Mouse (Mus musculus): ENCODE measurements around the gene Abcc10. TPM values are rescaled to one million over a fixed set of nuclear protein-coding genes. Genes with fewer than 3 reads are reported as not detected.

The Abcc10 gene
- polyA plus RNA-seq, 1 experiment from 2014 or later: 9.6 TPM

DNA sequence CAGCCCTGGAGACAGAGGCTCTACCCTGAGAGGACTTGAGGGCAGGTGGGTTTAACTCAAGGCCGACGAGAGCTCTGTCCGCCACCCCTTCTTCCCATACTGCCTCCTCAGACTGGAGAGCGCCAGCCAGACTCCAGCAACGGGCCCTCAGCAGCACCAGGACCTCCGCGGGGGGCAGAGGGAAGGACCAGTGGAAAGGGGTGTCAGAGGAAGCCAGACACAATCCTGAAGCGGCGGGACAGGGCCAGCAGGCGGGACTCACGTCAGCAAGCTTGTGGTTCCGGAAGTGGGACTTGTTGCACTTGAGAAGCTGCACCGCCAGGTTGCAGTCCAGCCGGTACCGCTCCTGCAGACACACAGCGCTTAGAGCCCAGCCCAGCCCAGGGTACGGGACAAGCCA lies 68.5 kb downstream of the Abcc10 start:
- Histone ChIP-seq H3K27ac (replicated peaks; ENCODE audit: low read depth, low read length) (no peak overlapping the region), H3K27me3 (ENCODE audit: control insufficient read depth, insufficient read depth, low read length) (no peaks in the 10 kb centered on the region), H3K4me1 (ENCODE audit: control insufficient read depth, insufficient read depth, low read length) (peaks cover 8% of the 10 kb centered on the region), H3K4me2 (ENCODE audit: low read length) (no peak overlapping the region), H3K36me3 (ENCODE audit: control insufficient read depth, insufficient read depth, low read length) (peaks cover 70% of the 10 kb centered on the region), H3K9ac (replicated peaks; ENCODE audit: low read length) (no peak overlapping the region), H3K4me3 (replicated peaks; ENCODE audit: low read depth, low read length) (no peak overlapping the region), H3K9me3 (ENCODE audit: control insufficient read depth, low read length) (no peaks in the 10 kb centered on the region)
- no peak for ATAC-seq (ENCODE audit: low FRiP score, low TSS enrichment)
- no peak for DNase-seq
- 88% methylated on average over 17 of the region's 17 CpGs for WGBS

DNA sequence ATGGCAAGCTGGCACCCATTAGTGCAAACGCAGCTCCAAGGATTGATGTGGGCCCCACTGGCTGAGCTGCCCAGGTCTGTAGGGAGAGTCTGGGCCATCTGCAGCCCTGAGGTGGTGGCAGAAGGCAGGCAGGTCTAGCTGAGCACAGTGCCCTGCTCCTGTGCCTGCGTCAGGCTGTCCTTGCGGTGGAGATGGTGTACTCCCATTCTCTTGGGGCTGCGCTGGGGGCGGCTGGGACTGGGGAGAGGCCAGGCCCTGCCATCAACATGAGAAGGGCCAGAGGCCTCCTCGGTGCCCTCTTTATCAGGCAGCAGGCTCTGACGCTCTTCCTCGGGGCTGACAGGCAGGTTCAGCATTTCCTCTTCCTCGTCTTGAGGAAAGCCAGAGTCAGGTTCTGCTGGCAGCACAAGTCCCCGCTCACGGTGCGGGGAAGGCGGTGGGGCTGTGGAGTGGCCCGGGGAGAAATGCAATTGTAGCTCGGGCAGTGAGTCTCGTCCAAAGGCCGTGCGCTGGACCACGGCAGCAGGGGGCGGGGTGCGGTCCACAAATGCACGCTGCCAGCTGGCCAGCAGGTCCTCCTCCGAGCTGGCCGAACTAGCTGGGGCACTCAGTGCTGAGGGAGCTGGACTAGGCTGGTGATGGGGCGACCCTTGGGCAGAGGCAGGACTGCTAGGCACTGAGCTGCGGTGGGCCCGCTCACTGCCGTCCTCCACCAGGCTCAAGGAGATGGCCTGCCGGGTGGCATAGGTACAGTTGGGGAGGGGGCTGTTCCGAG lies 69.7 kb downstream of the Abcc10 start:
- Histone ChIP-seq H3K36me3 (ENCODE audit: control insufficient read depth, insufficient read depth, low read length) (peaks cover 60% of the 10 kb centered on the region), H3K27ac (replicated peaks; ENCODE audit: low read depth, low read length) (no peak overlapping the region), H3K9ac (replicated peaks; ENCODE audit: low read length) (no peak overlapping the region), H3K4me3 (replicated peaks; ENCODE audit: low read depth, low read length) (no peak overlapping the region), H3K4me2 (ENCODE audit: low read length) (no peak overlapping the region), H3K4me1 (ENCODE audit: control insufficient read depth, insufficient read depth, low read length) (peaks cover 14% of the 10 kb centered on the region), H3K27me3 (ENCODE audit: control insufficient read depth, insufficient read depth, low read length) (no peaks in the 10 kb centered on the region), H3K9me3 (ENCODE audit: control insufficient read depth, low read length) (no peaks in the 10 kb centered on the region)
- no peak for ATAC-seq (ENCODE audit: low FRiP score, low TSS enrichment)
- DNase-seq: no peak
- 75% methylated on average over 30 of the region's 30 CpGs for WGBS

DNA sequence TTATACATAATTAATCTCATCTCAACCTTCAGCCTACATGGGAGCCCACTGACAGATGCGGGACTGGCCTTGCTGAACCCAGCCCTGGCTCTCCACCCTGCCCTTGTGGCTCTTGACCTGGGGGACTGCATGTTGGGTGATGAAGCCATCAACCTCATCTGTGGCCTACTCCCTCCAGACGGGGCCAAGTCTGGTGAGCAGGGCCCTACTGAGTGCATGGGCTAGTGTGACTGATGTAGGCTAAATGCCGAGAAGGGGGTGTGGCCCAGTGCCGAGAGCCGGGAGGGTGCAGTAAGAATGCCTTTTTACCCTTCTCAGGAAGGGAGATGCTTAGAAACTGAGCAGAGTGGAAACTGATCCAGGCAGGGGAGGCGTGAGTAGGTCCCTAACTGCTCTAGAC lies 73.0 kb downstream of the Abcc10 start:
- ATAC-seq (ENCODE audit: low FRiP score, low TSS enrichment): no peak
- Histone ChIP-seq H3K36me3 (ENCODE audit: control insufficient read depth, insufficient read depth, low read length) (peaks cover 49% of the 10 kb centered on the region), H3K27ac (replicated peaks; ENCODE audit: low read depth, low read length) (no peak overlapping the region), H3K9ac (replicated peaks; ENCODE audit: low read length) (peak overlapping the region; percentile 76; the same call in 1 of the 2 replicates), H3K4me3 (replicated peaks; ENCODE audit: low read depth, low read length) (peak overlapping the region; percentile 75), H3K4me1 (ENCODE audit: control insufficient read depth, insufficient read depth, low read length) (peaks cover 18% of the 10 kb centered on the region), H3K4me2 (ENCODE audit: low read length) (peak overlapping the region; percentile 94), H3K27me3 (ENCODE audit: control insufficient read depth, insufficient read depth, low read length) (no peaks in the 10 kb centered on the region), H3K9me3 (ENCODE audit: control insufficient read depth, low read length) (no peaks in the 10 kb centered on the region)
- DNase-seq: no peak
- WGBS: 35% methylated on average over 6 of the region's 6 CpGs

DNA sequence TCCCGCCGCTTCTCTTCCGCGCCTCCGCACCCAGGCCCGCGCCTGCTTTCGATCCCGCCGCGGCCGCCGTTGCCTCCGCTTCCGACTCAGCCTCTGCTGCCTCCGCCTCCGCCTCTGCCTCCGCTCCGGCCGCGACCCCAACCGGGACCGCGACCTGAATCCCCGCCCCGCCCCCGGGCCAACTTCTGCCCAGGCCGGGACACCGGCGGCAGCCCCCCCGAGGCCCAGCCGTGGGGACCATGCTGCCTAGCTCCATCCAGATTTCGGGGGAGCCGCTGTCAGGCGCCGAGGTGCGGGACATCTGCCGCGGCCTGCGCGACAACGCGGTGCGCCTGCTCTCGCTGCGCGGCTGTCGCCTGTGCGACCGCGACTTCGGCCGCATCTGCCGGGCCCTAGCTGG lies 74.0 kb downstream of the Abcc10 start:
- peak overlapping the region; percentile 75 for H3K4me3 ChIP-seq (replicated peaks; ENCODE audit: low read depth, low read length)
- no peaks in the 10 kb centered on the region for H3K9me3 ChIP-seq (ENCODE audit: control insufficient read depth, low read length)
- peak overlapping the region; percentile 84 for H3K27ac ChIP-seq (replicated peaks; ENCODE audit: low read depth, low read length)
- no peaks in the 10 kb centered on the region for H3K27me3 ChIP-seq (ENCODE audit: control insufficient read depth, insufficient read depth, low read length)
- ATAC-seq (ENCODE audit: low FRiP score, low TSS enrichment) (peak; percentile 49), DNase-seq (peak; percentile 63)
- under 1% methylated on average over 53 of the region's 54 CpGs for WGBS
- peaks cover 19% of the 10 kb centered on the region for H3K4me1 ChIP-seq (ENCODE audit: control insufficient read depth, insufficient read depth, low read length)
- H3K4me2 ChIP-seq (ENCODE audit: low read length): peak overlapping the region; percentile 94
- H3K9ac ChIP-seq (replicated peaks; ENCODE audit: low read length): peak overlapping the region; percentile 76
- H3K36me3 ChIP-seq (ENCODE audit: control insufficient read depth, insufficient read depth, low read length): peaks cover 49% of the 10 kb centered on the region

DNA sequence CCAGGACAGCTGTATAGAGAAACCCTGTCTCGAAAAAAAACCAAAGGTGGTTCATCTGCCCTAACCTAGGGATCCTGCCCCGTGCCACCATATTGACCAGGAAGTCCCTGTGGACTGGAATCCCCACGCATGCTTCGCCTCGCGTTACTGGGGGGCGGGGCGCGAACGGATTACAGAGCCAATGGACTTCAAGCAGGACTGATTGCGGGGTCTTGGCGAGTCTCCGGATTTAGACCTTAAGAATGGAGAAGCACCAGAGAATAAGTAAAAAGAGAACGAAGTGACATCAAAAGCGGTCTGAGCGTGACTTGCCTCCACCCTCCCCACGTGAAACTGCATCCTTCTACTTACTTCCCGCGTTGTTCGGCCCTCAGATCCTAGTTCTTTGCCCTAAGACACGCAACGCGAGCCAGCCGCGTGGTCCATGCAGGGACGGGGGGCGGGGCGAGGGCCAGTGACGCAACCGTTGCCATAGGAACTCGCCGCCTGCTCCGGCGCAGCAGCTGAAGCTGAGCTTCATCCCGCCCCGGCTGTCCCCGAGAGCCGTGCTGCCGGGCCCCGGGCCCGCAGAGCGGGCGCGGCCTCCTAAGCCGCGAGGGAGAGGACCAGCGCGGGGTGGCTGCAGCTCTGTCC lies 74.6 kb downstream of the Abcc10 start, which contains the start of gene Lrrc73:
Lrrc73 (plus strand) TSS at position 80 of the 633 bp plus-strand sequence.
- peak; percentile 96 for DNase-seq
- Histone ChIP-seq H3K27ac (replicated peaks; ENCODE audit: low read depth, low read length) (peak within 1 kb of the TSS; percentile 84), H3K9ac (replicated peaks; ENCODE audit: low read length) (peak within 1 kb of the TSS; percentile 76), H3K27me3 (ENCODE audit: control insufficient read depth, insufficient read depth, low read length) (no peaks in the 10 kb centered on the region), H3K9me3 (ENCODE audit: control insufficient read depth, low read length) (no peaks in the 10 kb centered on the region), H3K4me1 (ENCODE audit: control insufficient read depth, insufficient read depth, low read length) (peaks cover 25% of the 10 kb centered on the region), H3K4me2 (ENCODE audit: low read length) (peak within 1 kb of the TSS; percentile 94), H3K4me3 (replicated peaks; ENCODE audit: low read depth, low read length) (peak within 1 kb of the TSS; percentile 75), H3K36me3 (ENCODE audit: control insufficient read depth, insufficient read depth, low read length) (peaks cover 46% of the 10 kb centered on the region)
- 2% methylated on average over 48 of the region's 48 CpGs for WGBS
- peak; percentile 90 for ATAC-seq (ENCODE audit: low FRiP score, low TSS enrichment)

Other genes with a start within 250 kb of the Abcc10 start
- gene Mrps18a, start 217.4 kb downstream of the Abcc10 start, polyA plus RNA-seq (2014; fragmentation: Nextera tagmentation; extraction: Ambion mirVana): 141 and 148 TPM in 2 replicates
- gene Rsph9, start 184.1 kb downstream of the Abcc10 start, polyA plus RNA-seq (2014; fragmentation: Nextera tagmentation; extraction: Ambion mirVana): 38.8 and 58.1 TPM in 2 replicates
- 22.4 and 22.8 TPM in 2 replicates for gene Mad2l1bp, start 174.8 kb downstream of the Abcc10 start, polyA plus RNA-seq (2014; fragmentation: Nextera tagmentation; extraction: Ambion mirVana)
- gene Gtpbp2, start 167.3 kb downstream of the Abcc10 start, polyA plus RNA-seq (2014; fragmentation: Nextera tagmentation; extraction: Ambion mirVana): 27.2 and 35.4 TPM in 2 replicates
- 5.9 and 6.3 TPM in 2 replicates for gene Polh, start 125.7 kb downstream of the Abcc10 start, polyA plus RNA-seq (2014; fragmentation: Nextera tagmentation; extraction: Ambion mirVana)
- 42.3 and 54.3 TPM in 2 replicates for gene Xpo5, start 125.6 kb downstream of the Abcc10 start, polyA plus RNA-seq (2014; fragmentation: Nextera tagmentation; extraction: Ambion mirVana)
- gene Polr1c, start 80.3 kb downstream of the Abcc10 start, polyA plus RNA-seq (2014; fragmentation: Nextera tagmentation; extraction: Ambion mirVana): 89.8 and 91.0 TPM in 2 replicates
- gene Yipf3, start 80.3 kb downstream of the Abcc10 start, polyA plus RNA-seq (2014; fragmentation: Nextera tagmentation; extraction: Ambion mirVana): 86.7 and 90.0 TPM in 2 replicates
- 12.0 and 17.4 TPM in 2 replicates for gene Lrrc73, start 74.8 kb downstream of the Abcc10 start, polyA plus RNA-seq (2014; fragmentation: Nextera tagmentation; extraction: Ambion mirVana)
- gene Tjap1, start 45.3 kb downstream of the Abcc10 start, polyA plus RNA-seq (2014; fragmentation: Nextera tagmentation; extraction: Ambion mirVana): 23.5 and 24.1 TPM in 2 replicates
- 13.7 and 22.2 TPM in 2 replicates for gene Dlk2, start 30.9 kb downstream of the Abcc10 start, polyA plus RNA-seq (2014; fragmentation: Nextera tagmentation; extraction: Ambion mirVana)
- 26.2 and 28.0 TPM in 2 replicates for gene Zfp318, start 55.4 kb upstream of the Abcc10 start, polyA plus RNA-seq (2014; fragmentation: Nextera tagmentation; extraction: Ambion mirVana)
- gene Crip3, start 100.6 kb upstream of the Abcc10 start, polyA plus RNA-seq (2014; fragmentation: Nextera tagmentation; extraction: Ambion mirVana): 1.00 and 4.2 TPM in 2 replicates
- gene Slc22a7, start 110.1 kb upstream of the Abcc10 start, polyA plus RNA-seq (2014; fragmentation: Nextera tagmentation; extraction: Ambion mirVana): not detected in 2 replicates
- gene Ttbk1, start 159.3 kb upstream of the Abcc10 start, polyA plus RNA-seq (2014; fragmentation: Nextera tagmentation; extraction: Ambion mirVana): 6.1 and 6.2 TPM in 2 replicates
- gene Dnph1, start 168.4 kb upstream of the Abcc10 start, polyA plus RNA-seq (2014; fragmentation: Nextera tagmentation; extraction: Ambion mirVana): 17.2 and 20.4 TPM in 2 replicates
- 13.6 and 20.6 TPM in 2 replicates for gene Cul9, start 218.0 kb upstream of the Abcc10 start, polyA plus RNA-seq (2014; fragmentation: Nextera tagmentation; extraction: Ambion mirVana)
- gene Srf, start 227.8 kb upstream of the Abcc10 start, polyA plus RNA-seq (2014; fragmentation: Nextera tagmentation; extraction: Ambion mirVana): 4.2 and 5.9 TPM in 2 replicates

Data from midbrain, embryonic 14.5 days (tissue).